Mouse (Mus musculus) adrenal gland, postnatal 36 days (tissue): ENCODE results near the gene Pax2. TPM values are rescaled to one million over a fixed set of nuclear protein-coding genes. Genes with fewer than 3 reads are reported as not detected.
"Not testable (repeated sequence)": the region's sequence is repeated elsewhere in the genome, so short reads cannot be mapped to it uniquely, and the experiment has no call there.

Experiments used
- DNase-seq, 2 experiments: peaks; one replicate each; pipeline ENCODE4 v3.0.0; 2021; ENCODE audit warnings: mixed read lengths in 1 of 2
- microRNA-seq: library from miRNA; unstranded; fragments of <30 nt; microRNA quantifications from one replicate; pipeline ENCODE4 v1.2.0, GENCODE M21; 2021
- total RNA-seq, 2 experiments: library from RNA; stranded (reverse); gene quantifications; 2 replicates each; pipeline ENCODE4 v1.2.3; 2021

Gene Pax2
- total RNA-seq, 2 experiments from 2014 or later = not detected

DNA sequence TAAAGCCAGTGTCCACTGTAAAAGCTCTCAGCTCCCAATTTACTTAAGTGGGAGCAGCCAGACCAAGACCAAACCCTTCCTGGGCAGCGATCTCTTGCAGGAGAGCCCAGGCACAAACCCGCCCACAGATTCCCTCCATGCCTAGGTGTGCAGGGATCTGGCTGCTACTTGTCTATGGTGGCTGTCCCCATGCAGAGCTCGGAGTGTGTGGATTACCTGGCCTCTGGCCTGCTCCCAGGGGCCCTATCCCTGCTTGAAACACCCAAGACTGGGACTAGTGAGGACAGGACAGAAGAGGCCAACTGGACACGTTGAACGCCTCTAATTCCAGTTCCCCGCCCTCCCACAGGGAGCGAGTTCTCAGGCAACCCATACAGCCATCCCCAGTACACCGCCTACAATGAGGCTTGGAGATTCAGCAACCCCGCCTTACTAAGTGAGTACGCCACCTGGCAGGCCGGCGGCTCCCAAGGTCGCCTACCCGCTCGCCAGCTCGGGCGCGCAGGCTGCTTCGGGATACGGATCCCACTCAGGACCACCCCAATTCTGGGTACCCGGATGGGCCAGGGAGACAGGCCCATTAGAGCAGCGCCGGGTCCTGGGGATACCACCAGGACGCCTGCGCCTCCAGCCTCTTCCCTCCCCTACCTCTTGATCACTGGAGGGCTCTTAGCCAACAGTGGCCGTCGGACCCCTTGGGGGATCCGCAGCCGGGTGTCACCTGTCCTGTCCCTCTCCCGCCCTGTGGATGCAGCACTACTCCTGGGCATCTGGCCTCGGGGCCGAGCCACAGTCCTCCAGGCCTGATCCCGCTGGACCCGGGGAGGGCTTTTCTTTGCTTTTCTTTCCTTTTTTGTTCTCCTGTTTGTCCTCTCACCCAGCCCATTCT is 79.4 kb downstream of the Pax2 start:
- DNase-seq = no peak

- DNase-seq = peak in 1 of 2 experiments; percentile 5
These were observed 80.4 kb downstream of the Pax2 start for GRCm38 (mm10) chr19:44835931-44836861.

GRCm38 (mm10) chr19:44837426-44838205 is 81.8 kb downstream of the Pax2 start:
- DNase-seq = peak; percentile 27 to 38

DNA sequence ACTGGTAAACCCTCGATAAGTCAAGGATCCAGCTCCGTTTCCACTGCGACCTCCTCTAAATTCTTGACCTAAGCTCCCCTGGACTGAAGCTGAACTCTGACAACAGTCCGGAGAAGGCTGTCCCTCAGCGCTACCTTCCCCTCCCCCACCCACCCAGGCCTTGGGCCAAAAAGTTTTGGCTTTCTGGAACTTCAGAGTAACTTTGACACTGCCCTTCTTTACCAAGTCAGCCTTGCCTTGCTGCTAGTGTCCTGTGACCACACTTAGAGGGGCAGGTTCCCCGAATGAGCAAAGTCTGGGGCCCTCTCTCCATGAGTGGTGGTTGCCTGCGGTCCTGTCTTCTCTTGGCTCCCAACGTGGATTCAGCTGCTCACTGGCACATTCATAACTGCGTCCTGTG is 82.5 kb downstream of the Pax2 start:
- DNase-seq = peak in 1 of 2 experiments; percentile 18

DNA sequence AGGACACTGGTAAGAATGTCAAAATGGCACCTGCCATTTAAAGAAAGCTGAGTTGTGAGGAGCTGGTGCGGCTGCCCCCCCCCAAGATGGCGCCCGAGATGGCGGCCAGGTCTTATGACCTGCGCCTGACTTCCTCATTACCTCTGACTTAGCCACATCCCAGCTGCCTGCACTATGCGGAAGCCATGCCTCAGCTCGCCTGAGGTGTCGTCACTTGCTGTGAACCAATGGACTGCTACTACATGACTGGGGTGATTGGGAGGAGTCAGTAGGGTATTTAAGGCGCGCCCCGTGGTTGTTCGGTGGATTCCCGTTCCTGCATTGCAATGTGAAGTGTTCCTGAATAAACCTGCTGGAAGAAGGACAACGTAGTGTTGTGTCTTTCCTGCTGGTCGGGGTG is 86.8 kb downstream of the Pax2 start:
- DNase-seq = not testable (repeated sequence)

GRCm38 (mm10) chr19:44849465-44849864 is 93.6 kb downstream of the Pax2 start:
- DNase-seq = no peak

GRCm38 (mm10) chr19:44858671-44859070 is 102.8 kb downstream of the Pax2 start:
- no peak for DNase-seq

DNA sequence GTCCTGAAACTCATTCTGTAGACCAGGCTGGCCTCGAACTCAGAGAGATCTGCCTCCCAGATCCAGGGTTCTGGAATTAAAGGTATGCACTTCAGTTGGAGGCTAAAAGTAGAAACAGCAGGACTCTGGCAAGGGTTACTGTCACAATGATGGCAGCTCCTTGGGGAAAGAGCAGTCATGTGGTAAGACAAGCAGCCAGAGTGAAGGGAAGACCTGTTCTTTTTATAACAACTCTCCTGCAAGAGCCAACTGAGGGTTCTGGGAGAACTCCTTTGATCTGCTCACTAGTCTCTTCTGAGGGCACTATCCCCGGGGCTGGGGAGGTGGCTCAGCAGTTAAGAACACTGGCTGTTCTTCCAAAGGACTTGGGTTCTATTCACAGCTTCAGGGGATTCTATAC is 112.9 kb downstream of the Pax2 start:
- no peak for DNase-seq

- no peak for DNase-seq
These were observed 118.5 kb downstream of the Pax2 start for GRCm38 (mm10) chr19:44874186-44874898.

- DNase-seq = no peak
These were observed 119.1 kb downstream of the Pax2 start for GRCm38 (mm10) chr19:44874928-44875327.

DNA sequence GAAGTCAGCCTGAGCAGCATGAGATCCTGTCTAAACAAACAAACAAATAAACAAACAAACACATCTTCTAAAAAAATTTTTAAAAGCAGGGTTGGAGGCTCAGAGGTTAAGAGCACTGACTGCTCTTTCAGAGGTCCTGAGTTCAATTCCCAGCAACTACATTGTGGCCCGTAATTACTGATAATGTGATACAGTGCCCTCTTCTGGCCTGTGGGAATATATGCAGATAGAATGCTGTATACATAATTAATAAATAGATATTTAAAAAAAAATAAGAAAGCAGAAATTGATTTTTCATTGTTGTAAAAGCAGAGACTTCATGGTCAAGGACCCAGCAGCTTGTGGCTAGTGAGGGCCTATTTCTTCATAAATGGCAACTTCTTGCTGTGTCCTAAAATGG is 119.9 kb downstream of the Pax2 start:
- DNase-seq = no peak

DNA sequence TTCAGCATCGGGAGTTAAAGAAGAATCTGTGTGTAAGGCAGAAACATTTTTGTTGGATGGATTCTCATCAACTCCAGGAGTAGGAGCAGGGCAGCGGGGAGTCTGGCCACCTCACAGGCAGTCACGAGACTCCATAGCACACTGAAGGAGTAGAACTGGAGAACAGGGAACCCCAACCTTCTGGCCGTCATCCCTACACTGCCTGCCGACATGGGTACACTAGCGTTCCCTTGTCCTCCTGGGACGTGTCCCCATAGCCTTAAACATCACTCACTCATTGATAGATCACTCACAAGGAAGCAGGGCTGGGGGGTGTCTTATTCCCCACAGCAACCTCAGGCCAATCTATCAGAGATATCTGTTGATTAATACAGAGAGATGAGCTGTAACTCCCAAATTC is 120.7 kb downstream of the Pax2 start:
- DNase-seq = no peak

GRCm38 (mm10) chr19:44882552-44883024 is 126.7 kb downstream of the Pax2 start:
- peak in 1 of 2 experiments; percentile 35 for DNase-seq

GRCm38 (mm10) chr19:44884331-44884730 is 128.5 kb downstream of the Pax2 start:
- DNase-seq = no peak

DNA sequence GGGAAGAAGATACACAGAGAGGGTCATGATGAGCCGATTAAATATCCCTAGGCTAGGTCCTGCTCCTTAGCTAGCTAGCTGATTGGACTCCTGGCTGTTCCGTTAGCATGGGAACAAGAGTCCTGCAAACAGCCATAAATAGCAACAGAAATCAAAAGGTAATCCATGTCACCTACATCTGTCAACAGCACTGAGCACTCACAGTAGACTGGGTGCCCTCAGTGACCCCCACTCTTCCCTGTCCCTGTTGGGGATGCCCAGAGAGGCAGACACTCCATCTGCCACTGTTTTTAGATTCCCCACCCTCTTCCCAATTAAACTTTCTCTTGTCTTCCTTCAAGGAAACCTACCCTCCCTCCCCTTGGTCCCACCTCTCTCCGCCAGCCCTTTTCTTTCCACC is 130.6 kb downstream of the Pax2 start:
- DNase-seq = no peak

Small RNA genes lying within 50 kb of the gene (microRNA-seq; reads per million reads assigned to microRNA genes)
- not detected for gene Mir6405

Other genes with a start within 250 kb of the Pax2 start
- 1 to 10 TPM; 4.0 to 4.9 TPM for gene Sec31b, start 210.2 kb upstream of the Pax2 start, total RNA-seq
- gene Gm20538, start 203.2 kb upstream of the Pax2 start, total RNA-seq = not detected
- 100 to 1,000 TPM; 628 to 645 TPM for gene Ndufb8, start 200.6 kb upstream of the Pax2 start, total RNA-seq
- gene Hif1an, start 193.2 kb upstream of the Pax2 start, total RNA-seq = 10 to 100 TPM; 27.9 to 28.7 TPM
- 10 to 100 TPM; 23.0 to 23.7 TPM for gene Slf2, start 175.1 kb downstream of the Pax2 start, total RNA-seq
- gene Sema4g, start 233.1 kb downstream of the Pax2 start, total RNA-seq = 1 to 10 TPM; 4.2 to 5.6 TPM
- 10 to 100 TPM; 30.8 to 33.0 TPM for gene Twnk, start 249.6 kb downstream of the Pax2 start, total RNA-seq